Mouse (Mus musculus): ENCODE data around the gene Klhl32. TPM values are rescaled to one million over a fixed set of nuclear protein-coding genes. Genes with fewer than 3 reads are reported as not detected.
"Not testable (repeated sequence)": the region's sequence is repeated elsewhere in the genome, so short reads cannot be mapped to it uniquely, and the experiment has no call there.

Gene Klhl32
- polyA plus RNA-seq, 1 experiment from 2014 or later: 10.5 TPM

DNA sequence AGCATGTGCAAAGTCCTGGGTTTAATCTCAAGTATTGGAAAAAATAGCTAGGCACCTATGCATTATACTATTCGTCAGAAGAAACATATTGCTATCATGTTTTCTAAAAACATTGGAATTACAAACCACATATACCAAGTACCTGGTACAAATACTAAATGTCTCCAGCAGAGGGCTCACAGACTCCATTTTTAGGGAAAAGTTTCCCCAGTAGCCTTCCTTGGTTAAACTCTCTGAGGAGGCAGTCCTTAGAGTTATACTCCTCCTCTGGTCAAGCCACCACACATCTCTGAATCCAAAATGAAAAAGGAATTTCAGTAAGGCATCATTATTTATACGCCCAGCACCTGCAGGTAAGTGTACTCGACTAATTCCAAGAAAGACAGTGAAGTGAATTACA is 130.1 kb downstream of the Klhl32 start:
- Histone ChIP-seq H3K27ac (ENCODE audit: low read depth, low read length) (no peak overlapping the region), H3K36me3 (ENCODE audit: control insufficient read depth, insufficient read depth, low read length) (no peaks in the 10 kb centered on the region), H3K27me3 (ENCODE audit: control insufficient read depth, insufficient read depth, low read length) (no peaks in the 10 kb centered on the region), H3K4me2 (ENCODE audit: low read depth) (no peak overlapping the region), H3K9ac (ENCODE audit: low read length) (no peak overlapping the region), H3K9me3 (ENCODE audit: control insufficient read depth, low read length) (no peaks in the 10 kb centered on the region), H3K4me1 (ENCODE audit: control insufficient read depth, insufficient read depth, low read length) (no peaks in the 10 kb centered on the region), H3K4me3 (ENCODE audit: low read depth, low read length) (no peak overlapping the region)
- 33% methylated on average over 3 of the region's 3 CpGs for WGBS
- DNase-seq (ENCODE audit: low spot score) (peak; percentile 25), ATAC-seq (ENCODE audit: insufficient read depth, low FRiP score, low TSS enrichment) (peak; percentile 60; the same call in 1 of the 2 replicates)

DNA sequence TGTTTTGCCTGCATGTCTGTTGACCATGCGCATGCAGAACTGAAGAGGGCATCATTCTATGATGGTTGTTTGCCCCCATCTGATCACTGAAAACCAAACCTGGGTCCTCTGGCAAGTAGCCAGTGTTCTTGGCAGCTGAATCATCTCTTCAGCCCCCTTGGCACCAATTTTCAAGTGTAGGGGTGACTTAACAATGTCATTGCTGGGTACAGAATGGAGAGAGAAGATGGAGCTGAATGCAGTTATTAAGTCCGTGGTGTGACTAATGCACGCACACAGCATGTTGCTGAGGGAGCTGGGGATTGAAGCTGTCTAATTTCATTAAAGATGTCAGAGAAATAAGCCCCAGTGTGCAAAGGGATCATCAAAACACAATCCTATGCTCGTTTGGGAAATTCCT is 135.4 kb downstream of the Klhl32 start:
- no peaks in the 10 kb centered on the region for H3K4me1 ChIP-seq (ENCODE audit: control insufficient read depth, insufficient read depth, low read length)
- ATAC-seq (ENCODE audit: insufficient read depth, low FRiP score, low TSS enrichment) (no peak), DNase-seq (ENCODE audit: low spot score) (no peak)
- no peak overlapping the region for H3K4me2 ChIP-seq (ENCODE audit: low read depth)
- no peaks in the 10 kb centered on the region for H3K27me3 ChIP-seq (ENCODE audit: control insufficient read depth, insufficient read depth, low read length)
- H3K27ac ChIP-seq (ENCODE audit: low read depth, low read length): no peak overlapping the region
- no peaks in the 10 kb centered on the region for H3K36me3 ChIP-seq (ENCODE audit: control insufficient read depth, insufficient read depth, low read length)
- no peak overlapping the region for H3K9ac ChIP-seq (ENCODE audit: low read length)
- 79% methylated on average over 4 of the region's 4 CpGs for WGBS
- no peaks in the 10 kb centered on the region for H3K9me3 ChIP-seq (ENCODE audit: control insufficient read depth, low read length)
- H3K4me3 ChIP-seq (ENCODE audit: low read depth, low read length): no peak overlapping the region

DNA sequence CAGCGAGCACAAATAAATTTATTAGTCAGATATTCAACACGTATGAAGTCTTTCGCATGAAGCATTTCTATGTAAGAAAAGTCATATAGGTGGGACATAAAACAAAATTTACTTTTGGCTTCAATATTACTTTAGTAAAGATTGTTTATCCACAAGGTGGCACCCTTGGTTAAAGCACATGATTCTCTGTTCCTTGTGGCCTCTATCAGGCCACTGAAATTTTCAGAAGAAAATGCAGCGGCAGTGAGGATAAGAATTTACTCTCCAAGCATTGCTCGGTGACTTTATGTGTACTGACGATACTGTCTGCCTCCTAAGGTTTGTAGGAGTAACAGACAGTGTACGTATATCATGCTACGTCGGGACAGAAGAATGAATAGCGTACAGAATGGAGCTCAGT is 136.6 kb downstream of the Klhl32 start:
- WGBS: 87% methylated on average over 10 of the region's 10 CpGs

DNA sequence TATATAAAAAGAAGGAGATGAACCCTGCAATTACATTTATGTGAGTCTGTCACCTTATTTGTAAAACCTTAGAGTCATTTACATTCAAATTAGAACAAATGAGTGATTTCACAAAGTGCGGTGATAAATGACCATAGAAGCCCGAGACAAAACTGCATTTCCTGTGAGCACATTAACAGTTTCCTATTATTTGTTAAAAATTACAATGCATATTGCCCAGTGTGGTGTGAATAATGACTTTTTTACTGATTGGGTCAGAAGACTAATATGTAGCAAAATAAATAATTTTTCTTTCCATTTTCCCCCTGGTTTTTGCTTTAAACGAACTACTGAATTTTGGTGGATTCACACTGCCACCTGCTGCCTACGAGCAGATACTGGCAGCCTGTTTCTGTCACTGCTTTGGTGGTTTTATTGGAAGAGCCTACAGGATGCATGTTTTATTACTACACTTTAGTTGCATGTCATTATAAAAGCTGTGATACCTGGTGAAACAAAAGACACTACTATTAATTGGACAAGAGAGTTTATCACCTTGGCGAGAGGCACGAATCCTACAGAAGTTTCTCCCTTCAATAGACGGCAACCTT is 152.3 kb downstream of the Klhl32 start:
- H3K27me3 ChIP-seq (ENCODE audit: control insufficient read depth, insufficient read depth, low read length): no peaks in the 10 kb centered on the region
- ATAC-seq (ENCODE audit: insufficient read depth, low FRiP score, low TSS enrichment): no peak

More for the DNA sequence above, 136.6 kb downstream of the Klhl32 start:
- Histone ChIP-seq H3K9me3 (ENCODE audit: control insufficient read depth, low read length) (no peaks in the 10 kb centered on the region), H3K36me3 (ENCODE audit: control insufficient read depth, insufficient read depth, low read length) (no peaks in the 10 kb centered on the region), H3K27me3 (ENCODE audit: control insufficient read depth, insufficient read depth, low read length) (no peaks in the 10 kb centered on the region), H3K4me1 (ENCODE audit: control insufficient read depth, insufficient read depth, low read length) (no peaks in the 10 kb centered on the region), H3K4me2 (ENCODE audit: low read depth) (no peak overlapping the region), H3K9ac (ENCODE audit: low read length) (no peak overlapping the region), H3K27ac (ENCODE audit: low read depth, low read length) (no peak overlapping the region), H3K4me3 (ENCODE audit: low read depth, low read length) (no peak overlapping the region)
- no peak for DNase-seq (ENCODE audit: low spot score)
- no peak for ATAC-seq (ENCODE audit: insufficient read depth, low FRiP score, low TSS enrichment)

DNA sequence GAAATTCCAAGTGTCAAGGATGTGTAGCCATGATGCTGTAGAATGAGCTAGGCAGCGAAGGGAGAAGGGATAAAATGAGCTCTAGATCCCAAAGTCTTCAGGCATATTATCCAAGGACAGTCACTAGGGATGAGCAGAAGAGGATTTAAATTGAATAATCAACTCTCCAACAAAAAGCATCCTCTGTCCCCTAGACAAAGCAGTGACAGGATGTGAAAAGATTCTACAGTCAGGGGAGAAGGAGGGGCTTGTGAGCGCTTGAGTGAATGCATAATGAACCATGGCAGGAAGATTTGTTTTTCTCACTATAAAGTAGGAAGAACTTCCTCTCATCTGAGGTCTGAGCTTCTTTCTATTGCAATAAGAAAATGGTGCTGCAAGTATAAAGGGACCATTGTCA is 170.8 kb downstream of the Klhl32 start:
- 74% methylated on average over 2 of the region's 2 CpGs for WGBS
- Histone ChIP-seq H3K9ac (ENCODE audit: low read length) (no peak overlapping the region), H3K4me2 (ENCODE audit: low read depth) (no peak overlapping the region), H3K9me3 (ENCODE audit: control insufficient read depth, low read length) (no peaks in the 10 kb centered on the region), H3K36me3 (ENCODE audit: control insufficient read depth, insufficient read depth, low read length) (no peaks in the 10 kb centered on the region), H3K4me1 (ENCODE audit: control insufficient read depth, insufficient read depth, low read length) (no peaks in the 10 kb centered on the region), H3K27me3 (ENCODE audit: control insufficient read depth, insufficient read depth, low read length) (no peaks in the 10 kb centered on the region), H3K27ac (ENCODE audit: low read depth, low read length) (no peak overlapping the region), H3K4me3 (ENCODE audit: low read depth, low read length) (no peak overlapping the region)
- ATAC-seq (ENCODE audit: insufficient read depth, low FRiP score, low TSS enrichment) (peak; percentile 50), DNase-seq (ENCODE audit: low spot score) (no peak)

More for the DNA sequence above, 152.3 kb downstream of the Klhl32 start:
- no peak overlapping the region for H3K27ac ChIP-seq (ENCODE audit: low read depth, low read length)
- H3K4me3 ChIP-seq (ENCODE audit: low read depth, low read length): no peak overlapping the region
- no peak for DNase-seq (ENCODE audit: low spot score)
- no peaks in the 10 kb centered on the region for H3K36me3 ChIP-seq (ENCODE audit: control insufficient read depth, insufficient read depth, low read length)
- H3K9me3 ChIP-seq (ENCODE audit: control insufficient read depth, low read length): no peaks in the 10 kb centered on the region
- 70% methylated on average over 7 of the region's 7 CpGs for WGBS
- no peak overlapping the region for H3K4me2 ChIP-seq (ENCODE audit: low read depth)
- no peak overlapping the region for H3K9ac ChIP-seq (ENCODE audit: low read length)
- H3K4me1 ChIP-seq (ENCODE audit: control insufficient read depth, insufficient read depth, low read length): no peaks in the 10 kb centered on the region

DNA sequence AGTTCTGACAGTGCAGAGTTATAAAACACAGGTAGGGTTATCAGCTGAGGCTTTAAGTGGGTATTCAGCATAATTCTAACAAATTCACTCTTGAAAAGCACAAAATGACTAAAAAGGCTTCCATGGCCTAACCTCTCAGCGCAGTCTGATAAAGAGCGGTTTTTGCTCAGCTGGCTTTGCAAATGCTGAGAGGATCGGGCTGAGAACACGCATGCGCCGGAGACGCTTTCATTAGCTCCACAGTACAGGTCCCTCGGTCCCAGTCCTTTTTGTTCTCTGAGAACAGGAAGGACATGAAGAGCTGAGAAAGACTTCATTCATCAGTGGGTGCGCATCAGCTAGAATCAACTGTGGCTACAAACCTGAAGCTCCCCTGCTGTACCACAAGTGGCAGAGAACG is 180.9 kb downstream of the Klhl32 start:
- DNase-seq (ENCODE audit: low spot score) (no peak), ATAC-seq (ENCODE audit: insufficient read depth, low FRiP score, low TSS enrichment) (no peak)
- no peaks in the 10 kb centered on the region for H3K36me3 ChIP-seq (ENCODE audit: control insufficient read depth, insufficient read depth, low read length)
- no peak overlapping the region for H3K4me3 ChIP-seq (ENCODE audit: low read depth, low read length)
- no peaks in the 10 kb centered on the region for H3K4me1 ChIP-seq (ENCODE audit: control insufficient read depth, insufficient read depth, low read length)
- WGBS: 90% methylated on average over 10 of the region's 10 CpGs
- H3K27ac ChIP-seq (ENCODE audit: low read depth, low read length): no peak overlapping the region
- H3K9ac ChIP-seq (ENCODE audit: low read length): no peak overlapping the region
- H3K27me3 ChIP-seq (ENCODE audit: control insufficient read depth, insufficient read depth, low read length): no peaks in the 10 kb centered on the region
- no peaks in the 10 kb centered on the region for H3K9me3 ChIP-seq (ENCODE audit: control insufficient read depth, low read length)
- no peak overlapping the region for H3K4me2 ChIP-seq (ENCODE audit: low read depth)

DNA sequence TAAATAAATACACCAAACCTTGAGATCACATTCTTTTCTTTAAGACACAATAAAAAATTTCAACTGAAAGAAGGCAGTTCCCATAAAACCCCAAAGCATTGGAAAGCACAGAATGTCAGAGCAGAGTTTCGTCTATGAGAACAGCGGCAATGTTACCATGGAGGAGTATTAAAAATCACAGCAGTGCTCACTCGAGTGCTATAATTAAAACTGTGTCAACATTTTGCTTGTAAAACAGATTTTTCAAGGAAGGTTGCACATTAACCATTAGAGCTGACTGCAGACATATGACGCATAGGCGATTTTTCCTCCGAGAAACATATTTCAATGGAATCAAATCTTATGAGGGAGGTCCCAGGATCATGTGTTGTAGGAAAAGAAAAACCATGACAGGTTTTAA is 191.7 kb downstream of the Klhl32 start:
- Histone ChIP-seq H3K9ac (ENCODE audit: low read length) (no peak overlapping the region), H3K4me2 (ENCODE audit: low read depth) (no peak overlapping the region), H3K9me3 (ENCODE audit: control insufficient read depth, low read length) (no peaks in the 10 kb centered on the region), H3K36me3 (ENCODE audit: control insufficient read depth, insufficient read depth, low read length) (no peaks in the 10 kb centered on the region), H3K27ac (ENCODE audit: low read depth, low read length) (no peak overlapping the region), H3K4me1 (ENCODE audit: control insufficient read depth, insufficient read depth, low read length) (no peaks in the 10 kb centered on the region), H3K4me3 (ENCODE audit: low read depth, low read length) (no peak overlapping the region), H3K27me3 (ENCODE audit: control insufficient read depth, insufficient read depth, low read length) (no peaks in the 10 kb centered on the region)
- ATAC-seq (ENCODE audit: insufficient read depth, low FRiP score, low TSS enrichment): no peak
- 93% methylated on average over 6 of the region's 6 CpGs for WGBS
- DNase-seq (ENCODE audit: low spot score): no peak

DNA sequence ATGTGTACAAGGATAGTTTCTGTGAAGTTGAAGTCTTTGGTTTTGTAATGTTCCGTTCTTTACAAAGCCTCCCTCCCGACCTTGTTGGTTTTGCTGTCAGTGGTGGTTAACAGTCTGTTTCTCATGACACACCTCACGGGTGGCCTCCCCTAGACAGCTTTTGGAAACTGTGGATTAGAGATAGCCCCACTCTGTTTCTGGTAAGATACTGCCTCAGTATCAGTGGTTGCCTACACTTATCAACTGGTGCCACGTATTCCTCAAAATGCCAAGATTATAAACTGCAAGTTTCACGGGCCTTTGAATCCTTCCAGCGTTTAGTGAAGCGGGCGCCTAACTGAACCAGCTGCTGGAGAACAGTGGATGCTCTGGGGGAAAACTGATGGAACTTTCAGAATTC is 206.2 kb downstream of the Klhl32 start:
- ATAC-seq (ENCODE audit: insufficient read depth, low FRiP score, low TSS enrichment); H3K4me1 ChIP-seq (ENCODE audit: control insufficient read depth, insufficient read depth, low read length); H3K27ac ChIP-seq (ENCODE audit: low read depth, low read length); H3K9ac ChIP-seq (ENCODE audit: low read length); H3K27me3 ChIP-seq (ENCODE audit: control insufficient read depth, insufficient read depth, low read length); H3K4me3 ChIP-seq (ENCODE audit: low read depth, low read length); H3K9me3 ChIP-seq (ENCODE audit: control insufficient read depth, low read length); H3K36me3 ChIP-seq (ENCODE audit: control insufficient read depth, insufficient read depth, low read length); H3K4me2 ChIP-seq (ENCODE audit: low read depth); DNase-seq (ENCODE audit: low spot score): not testable (repeated sequence)
- WGBS: 94% methylated on average over 6 of the region's 8 CpGs

DNA sequence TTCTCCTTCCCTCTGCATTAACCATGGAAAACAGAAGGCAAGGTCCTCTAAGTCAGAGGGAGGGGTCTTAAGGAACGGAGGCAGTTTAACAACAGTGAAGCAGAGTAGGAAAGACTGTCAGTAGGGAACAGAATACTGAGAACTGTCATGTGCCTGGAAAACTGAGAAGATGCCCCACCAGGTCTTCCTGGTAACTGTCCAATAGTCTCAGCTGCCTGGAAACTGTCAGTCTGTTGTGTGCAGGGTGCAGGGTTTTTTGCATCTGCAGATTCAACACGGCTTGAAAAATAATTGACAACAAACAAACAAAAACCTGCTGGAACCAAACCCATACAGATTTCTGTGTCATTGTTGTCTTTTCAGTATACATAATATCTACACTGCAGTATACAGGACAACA is 208.6 kb downstream of the Klhl32 start:
- Histone ChIP-seq H3K9ac (ENCODE audit: low read length) (no peak overlapping the region), H3K27ac (ENCODE audit: low read depth, low read length) (no peak overlapping the region), H3K4me3 (ENCODE audit: low read depth, low read length) (no peak overlapping the region), H3K4me1 (ENCODE audit: control insufficient read depth, insufficient read depth, low read length) (no peaks in the 10 kb centered on the region), H3K4me2 (ENCODE audit: low read depth) (no peak overlapping the region), H3K36me3 (ENCODE audit: control insufficient read depth, insufficient read depth, low read length) (no peaks in the 10 kb centered on the region), H3K27me3 (ENCODE audit: control insufficient read depth, insufficient read depth, low read length) (no peaks in the 10 kb centered on the region), H3K9me3 (ENCODE audit: control insufficient read depth, low read length) (no peaks in the 10 kb centered on the region)
- DNase-seq (ENCODE audit: low spot score): no peak
- 91% methylated on average over 2 of the region's 2 CpGs for WGBS
- ATAC-seq (ENCODE audit: insufficient read depth, low FRiP score, low TSS enrichment): no peak
